Mouse (Mus musculus) lung, postnatal 0 days (tissue): Measurements from ENCODE around the gene Gm38392.

Experiments used
- CTCF ChIP-seq: IDR thresholded peaks from 2 replicates; pipeline ENCODE4 v1.5.1; 2016; ENCODE audit warnings: antibody characterized with exemption, mild to moderate bottlenecking
- EP300 ChIP-seq: IDR thresholded peaks from 2 replicates; pipeline ENCODE4 v1.6.1; 2016; ENCODE audit warnings: antibody characterized with exemption, mild to moderate bottlenecking, control low read depth

DNA sequence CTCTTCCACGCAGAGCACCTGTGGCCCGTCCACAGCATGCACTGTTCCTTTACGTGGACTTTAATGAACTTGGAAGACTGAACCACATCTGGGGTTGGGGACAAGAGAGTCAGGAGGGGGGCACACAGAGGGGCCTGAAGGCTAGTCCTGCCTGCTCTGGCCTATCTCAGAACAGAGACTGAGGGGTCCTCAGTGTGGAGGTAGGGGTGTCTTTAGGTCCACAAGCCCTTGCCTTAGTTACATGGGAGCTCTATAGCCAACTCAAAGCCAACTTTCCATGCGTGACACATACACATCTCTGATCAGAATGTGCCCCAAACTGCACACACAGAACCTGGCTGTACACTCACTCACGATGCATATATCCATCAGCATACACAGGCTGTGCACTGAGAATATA is 85.4 kb downstream of the Gm38392 start:
- TF ChIP-seq CTCF (no peak), EP300 (no peak)
